Mouse (Mus musculus) MEL (cell line): ENCODE data around the gene Polg.

Experiments used
- BHLHE40 ChIP-seq: IDR thresholded peaks from 2 replicates; pipeline ENCODE4 v1.6.1; 2012; ENCODE audit warnings: low read depth, mild to moderate bottlenecking, inconsistent platforms, low read length, improper control_type of control experiment, borderline replicate concordance
- CHD2 ChIP-seq: IDR thresholded peaks from 2 replicates; pipeline ENCODE4 v1.6.1; 2011; ENCODE audit warnings: low read length, improper control_type of control experiment
- CTCF ChIP-seq, 3 experiments: IDR thresholded peaks in 2 of 3; conservative IDR thresholded peaks in 1 of 3; 2 replicates each; pipeline ENCODE4 v1.5.1; 2011 to 2012; ENCODE audit warnings: low read length in 3 of 3, low read depth in 2 of 3, mild to moderate bottlenecking in 2 of 3, improper control_type of control experiment in 1 of 3, inconsistent platforms in 1 of 3, mixed read lengths in 1 of 3, moderate library complexity in 1 of 3; ENCODE audit not compliant: control insufficient read depth in 1 of 3, insufficient read depth in 1 of 3, poor library complexity in 1 of 3, severe bottlenecking in 1 of 3
- GATA1 ChIP-seq: IDR thresholded peaks from 2 replicates; pipeline ENCODE4 v1.6.1; 2011; ENCODE audit warnings: low read depth, low read length, improper control_type of control experiment
- NRF1 ChIP-seq: IDR thresholded peaks from 2 replicates; pipeline ENCODE4 v1.6.1; 2014; ENCODE audit warnings: low read depth, mild to moderate bottlenecking, inconsistent platforms, low read length, improper control_type of control experiment, moderate library complexity; ENCODE audit not compliant: poor library complexity, insufficient read depth, severe bottlenecking
- POLR2A ChIP-seq, 2 experiments: IDR thresholded peaks; 2 replicates each; pipeline ENCODE4 v1.6.1; 2011 to 2012; ENCODE audit warnings: low read length in 2 of 2, mild to moderate bottlenecking in 2 of 2, control low read depth in 1 of 2, improper control_type of control experiment in 1 of 2, low read depth in 1 of 2, moderate library complexity in 1 of 2; ENCODE audit not compliant: control insufficient read depth in 1 of 2, insufficient read depth in 1 of 2, poor library complexity in 1 of 2
- POLR2AphosphoS2 ChIP-seq: IDR thresholded peaks from 2 replicates; pipeline ENCODE4 v1.6.1; 2011; ENCODE audit warnings: low read length, improper control_type of control experiment
- RAD21 ChIP-seq: IDR thresholded peaks from 2 replicates; pipeline ENCODE4 v1.6.1; 2011; ENCODE audit warnings: mild to moderate bottlenecking, low read depth, low read length, improper control_type of control experiment
- TCF12 ChIP-seq: IDR thresholded peaks from 2 replicates; pipeline ENCODE4 v1.6.1; 2014; ENCODE audit warnings: low read depth, mild to moderate bottlenecking, inconsistent platforms, low read length, improper control_type of control experiment, moderate library complexity
- ZNF384 ChIP-seq: IDR thresholded peaks from 2 replicates; pipeline ENCODE4 v1.6.1; 2012; ENCODE audit warnings: low read depth, mild to moderate bottlenecking, inconsistent platforms, low read length, improper control_type of control experiment

- TF ChIP-seq NRF1 (no peak), BHLHE40 (no peak), CTCF (IDR thresholded peaks at IDR 0.05 in 2 of 3, conservative IDR thresholded peaks at IDR 0.05 in 1 of 3; ENCODE audit: control insufficient read depth in 1 of 3, insufficient read depth in 1 of 3, low read depth in 2 of 3, low read length in 3 of 3, poor library complexity in 1 of 3, severe bottlenecking in 1 of 3) (no peak), GATA1 (no peak), POLR2A (IDR thresholded peaks at IDR 0.05; ENCODE audit: control insufficient read depth in 1 of 2, insufficient read depth in 1 of 2, low read depth in 1 of 2, low read length in 2 of 2, poor library complexity in 1 of 2) (no peak), POLR2AphosphoS2 (no peak), RAD21 (no peak), ZNF384 (peak; percentile 49; the same call in 1 of the 2 replicates), TCF12 (no peak), CHD2 (no peak)
Measured at GRCm38 (mm10) chr7:79470718-79471117, 4.6 kb upstream of the Polg start.
